Mouse (Mus musculus) heart, adult 9 months (tissue): ENCODE measurements around the gene Wbp2.
A peak's percentile ranks its signal among the peaks of the same experiment; 100 is the strongest.

Experiments used
- DNase-seq, 2 experiments: peaks; one replicate each; pipeline ENCODE4 v3.0.0; 2022; ENCODE audit warnings: low spot score in 2 of 2

The Wbp2 gene

DNA sequence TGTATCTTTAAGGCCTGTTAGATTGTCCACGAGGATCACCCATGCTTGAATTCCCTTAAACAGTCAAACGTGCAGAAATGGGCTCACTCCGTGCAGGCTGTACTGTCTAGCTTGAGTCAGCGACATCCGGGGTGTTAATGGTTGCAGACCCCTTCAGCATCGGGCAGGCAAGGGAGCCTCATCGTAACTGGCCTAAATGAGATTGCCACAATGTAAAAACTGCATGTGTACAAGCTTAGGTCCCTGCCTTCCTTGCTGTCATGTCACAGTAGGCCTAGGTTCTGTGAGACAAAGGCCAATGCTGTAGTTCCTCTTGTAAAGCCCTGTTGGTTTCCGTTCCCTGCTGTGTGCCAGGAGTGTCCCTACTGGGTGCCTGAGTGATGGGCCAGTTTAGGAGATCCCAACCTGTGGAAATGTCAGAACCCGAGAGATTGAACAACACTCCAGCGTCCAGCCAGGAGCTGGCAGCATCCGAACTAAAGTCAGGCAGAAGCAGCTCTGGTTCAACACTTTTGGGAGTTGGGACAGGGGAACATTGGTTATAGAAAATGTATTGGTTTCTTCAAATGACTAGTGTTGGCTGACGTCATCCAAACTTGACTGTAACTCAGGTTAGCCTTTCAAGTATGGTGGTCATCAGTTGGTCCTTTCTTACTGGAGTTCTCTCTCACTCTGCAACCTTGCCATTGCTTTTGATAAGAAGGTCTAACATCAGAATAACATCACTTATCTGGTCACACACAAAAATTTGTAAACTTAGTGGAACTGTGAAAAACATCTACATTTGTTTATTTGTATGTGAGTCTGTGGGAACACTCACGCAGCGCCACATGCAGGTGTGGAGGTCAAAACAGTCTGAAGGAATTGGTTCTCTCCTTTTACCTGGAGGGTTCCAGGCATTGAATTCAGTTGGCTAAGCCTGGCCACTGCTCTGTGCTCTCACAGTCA, 55.6 kb downstream of the Wbp2 start:
- DNase-seq, result peak in 1 of 2 experiments; percentile 65

DNA sequence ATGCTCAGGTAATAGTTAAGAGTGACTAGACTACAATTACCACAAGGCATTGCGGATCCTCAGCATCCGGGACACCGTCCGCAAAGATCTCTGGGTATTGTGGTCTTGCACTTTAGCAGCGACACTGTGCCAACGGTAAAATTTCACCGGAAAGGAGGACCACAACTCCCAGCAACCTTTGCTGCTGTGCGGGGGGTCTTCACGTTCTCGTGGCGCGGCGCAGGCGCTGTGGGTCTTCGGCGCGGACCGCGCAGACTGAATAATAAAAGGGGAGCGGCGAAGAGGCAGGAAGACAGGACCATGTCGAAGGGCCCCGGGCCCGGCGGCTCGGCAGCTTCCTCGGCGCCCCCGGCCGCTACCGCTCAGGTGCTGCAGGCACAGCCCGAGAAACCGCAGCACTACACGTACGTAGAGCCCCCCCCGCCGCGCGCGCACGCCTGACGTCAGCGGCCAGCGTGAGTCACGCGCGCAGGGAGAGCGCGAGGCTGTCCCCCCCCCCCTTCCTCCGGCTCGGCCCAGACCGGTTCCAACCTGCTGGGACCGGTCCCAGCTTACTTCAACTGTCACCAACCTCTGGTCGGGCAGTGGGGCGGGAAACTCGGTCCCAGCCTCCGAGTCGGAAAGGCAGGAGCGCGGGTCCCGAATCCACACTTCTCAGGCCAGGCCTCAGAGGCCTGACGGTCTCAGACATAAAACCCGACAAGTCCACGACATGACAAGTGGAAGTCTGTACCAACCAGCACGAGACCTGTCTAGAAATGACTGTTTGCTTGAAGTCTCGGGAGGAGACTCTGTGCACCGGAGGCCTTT, 56.5 kb downstream of the Wbp2 start, which contains the start of gene Unk:
Gene Unk (plus strand): TSS at position 235 of the 810 bp plus-strand sequence.
- DNase-seq, result peak; percentile 96 to 99

DNA sequence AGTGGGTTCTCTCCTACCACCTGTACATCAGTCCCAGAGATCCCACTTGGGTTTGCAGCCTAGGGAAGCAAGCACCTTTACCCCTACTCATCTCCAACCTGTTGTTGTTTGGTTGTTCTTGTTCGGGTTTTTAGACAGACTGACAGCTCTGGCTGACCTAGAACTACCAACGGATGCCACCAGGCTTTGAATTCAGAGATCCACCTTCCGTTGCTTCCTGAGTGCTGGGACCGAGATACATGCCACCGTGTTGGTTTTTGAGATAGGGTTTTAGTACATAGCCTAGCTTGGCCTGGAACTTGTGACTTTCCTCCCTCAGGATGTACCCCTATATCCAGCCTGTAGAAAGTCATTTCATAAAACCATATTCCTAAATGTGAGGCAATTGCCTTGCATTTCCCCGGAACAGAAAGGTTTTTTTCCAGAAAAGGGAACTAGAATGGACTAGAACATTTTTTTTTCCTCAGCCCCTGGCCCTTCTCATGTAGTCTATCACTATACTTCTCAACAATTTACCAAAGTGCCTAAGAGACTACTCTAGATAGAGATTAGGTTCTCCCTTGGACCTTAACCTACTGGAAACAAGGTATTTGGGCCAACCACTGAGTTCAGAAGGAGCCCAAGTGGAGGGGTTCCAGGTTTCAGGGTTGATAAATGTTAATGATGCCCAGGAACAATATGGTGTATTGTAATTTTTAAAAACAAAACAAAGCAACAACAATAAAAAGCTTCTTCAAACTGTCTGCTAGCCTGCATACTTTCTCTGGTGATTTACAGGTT, 57.5 kb downstream of the Wbp2 start:
- no peak for DNase-seq
